Mouse (Mus musculus) c-Kit-negative CD71-positive TER-119-positive erythroid progenitor cells, embryonic 14.5 days (primary cell): ENCODE data around the gene Psg27.
"Not testable (repeated sequence)": the region's sequence is repeated elsewhere in the genome, so short reads cannot be mapped to it uniquely, and the experiment has no call there.

Source experiments
- DNase-seq: peaks from one replicate; pipeline ENCODE4 v3.0.0-alpha.2; 2013; ENCODE audit warnings: low read depth, low spot score

Psg27 gene

GRCm38 (mm10) chr7:18567205-18567604 lies at the start of gene Psg27:
Gene Psg27, minus strand, starts transcription at chr7:18567305.
- no peak for DNase-seq

GRCm38 (mm10) chr7:18616401-18616800 lies 49.3 kb upstream of the Psg27 start, which contains the start of gene Psg23:
Gene Psg23, minus strand, starts transcription at chr7:18616501.
- not testable (repeated sequence) for DNase-seq

- DNase-seq: no peak
These were observed 7.3 kb downstream of the Psg27 start for GRCm38 (mm10) chr7:18559850-18560249.

- not testable (repeated sequence) for DNase-seq
These were observed 11.4 kb downstream of the Psg27 start for GRCm38 (mm10) chr7:18555751-18556150.

- no peak for DNase-seq
These were observed 33.7 kb downstream of the Psg27 start for GRCm38 (mm10) chr7:18533420-18533819.

GRCm38 (mm10) chr7:18532169-18532568 lies 34.9 kb downstream of the Psg27 start, which contains the start of gene Psg25:
Gene Psg25, minus strand, starts transcription at chr7:18532269.
- DNase-seq: no peak

GRCm38 (mm10) chr7:18524668-18525067 lies 42.4 kb downstream of the Psg27 start:
- no peak for DNase-seq

- not testable (repeated sequence) for DNase-seq
These were observed 54.3 kb downstream of the Psg27 start for GRCm38 (mm10) chr7:18512848-18513247.

- DNase-seq: not testable (repeated sequence)
These were observed 54.7 kb downstream of the Psg27 start for GRCm38 (mm10) chr7:18512417-18512816.

- DNase-seq: no peak
These were observed 55.6 kb downstream of the Psg27 start for GRCm38 (mm10) chr7:18511479-18511878.
